Mouse (Mus musculus) lung, postnatal 0 days (tissue): ENCODE results near the gene Pef1.

Experiments
- CTCF ChIP-seq: IDR thresholded peaks from 2 replicates; pipeline ENCODE4 v1.5.1; 2016; ENCODE audit warnings: antibody characterized with exemption, mild to moderate bottlenecking
- EP300 ChIP-seq: IDR thresholded peaks from 2 replicates; pipeline ENCODE4 v1.6.1; 2016; ENCODE audit warnings: antibody characterized with exemption, mild to moderate bottlenecking, control low read depth

DNA sequence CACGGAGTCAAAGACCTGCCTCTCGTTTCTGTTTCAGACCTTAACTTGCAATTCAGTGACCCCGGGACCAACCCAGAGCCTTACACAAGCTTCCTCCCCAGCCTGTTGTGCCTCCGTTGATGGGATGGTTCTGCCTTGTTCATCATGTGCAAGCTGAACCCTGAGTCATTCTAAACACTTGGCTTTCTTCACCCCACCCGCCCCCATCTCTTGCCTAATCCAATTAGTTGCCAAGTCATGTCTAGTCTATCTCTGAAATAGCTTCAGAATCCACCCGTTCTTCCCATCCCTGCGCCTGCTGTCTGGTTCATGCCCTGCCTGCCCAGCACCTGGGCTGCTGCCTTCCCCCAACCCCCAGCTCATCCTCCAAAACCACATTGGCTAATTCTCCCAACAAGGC is 9.9 kb downstream of the Pef1 start:
- no peak for TF ChIP-seq CTCF
- TF ChIP-seq EP300: peak; percentile 67; the same call in 1 of the 2 replicates
